Mouse (Mus musculus): ENCODE measurements at regions not wholly inside any gene's neighbourhood (a gene's known extent, or its start where the extent isn't known, plus 50 kb on each side); places are given as distances from the start of the nearest gene placed in this dataset.

DNA sequence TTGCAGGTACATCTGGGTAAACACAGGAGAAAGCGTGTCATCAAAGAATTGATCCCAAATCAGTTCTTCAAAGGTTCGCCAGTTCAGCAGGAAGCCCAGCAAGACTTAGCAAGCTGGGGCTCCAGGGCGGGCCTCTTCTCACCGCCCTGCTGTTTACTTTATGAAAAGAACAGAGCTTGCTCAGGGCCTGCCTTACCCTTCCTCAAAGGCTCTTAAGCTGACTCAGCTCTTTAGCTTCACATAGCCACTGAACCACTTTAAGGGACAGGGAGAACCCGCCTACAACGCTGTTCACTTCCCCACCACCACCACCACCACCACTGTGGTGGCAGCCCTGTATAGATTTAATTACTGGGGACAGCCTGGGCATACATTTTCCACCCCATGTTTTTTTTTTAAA, 148.5 kb downstream of the Clic5 start:
- H3K4me2 ChIP-seq: no peak overlapping the region
- WGBS (ENCODE audit: insufficient replicate concordance): 34% methylated on average over 6 of the region's 6 CpGs
- no peak overlapping the region for H3K9ac ChIP-seq
- H3K4me1 ChIP-seq (replicated peaks): no peaks in the 10 kb centered on the region
- no peak for ATAC-seq (ENCODE audit: insufficient read depth)
- H3K27me3 ChIP-seq: no peaks in the 10 kb centered on the region
- no peak overlapping the region for H3K4me3 ChIP-seq (replicated peaks)
- H3K27ac ChIP-seq (replicated peaks): no peak overlapping the region
- no peaks in the 10 kb centered on the region for H3K9me3 ChIP-seq (replicated peaks)
- no peaks in the 10 kb centered on the region for H3K36me3 ChIP-seq (replicated peaks)

DNA sequence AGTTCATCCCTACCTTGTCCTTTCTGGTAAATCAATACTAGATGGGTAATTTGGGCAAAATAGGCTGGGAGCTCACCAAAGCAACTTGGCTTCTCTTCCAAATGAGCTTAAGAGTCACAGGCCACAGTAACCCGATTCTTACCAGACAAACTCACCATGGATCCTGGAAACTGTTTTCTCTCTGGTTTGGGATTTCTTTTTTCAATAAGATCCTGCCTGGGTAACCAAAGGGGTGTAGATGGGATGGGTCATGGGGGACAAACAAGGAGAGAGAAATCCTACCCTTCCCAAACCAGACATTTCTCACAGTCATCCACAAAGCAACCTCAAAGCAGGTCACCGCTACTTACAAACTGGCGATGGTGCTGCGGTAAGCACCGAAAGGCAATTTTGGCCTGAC, 148.9 kb downstream of the Clic5 start:
- no peaks in the 10 kb centered on the region for H3K27me3 ChIP-seq
- H3K27ac ChIP-seq (replicated peaks): no peak overlapping the region
- 82% methylated on average over 5 of the region's 5 CpGs for WGBS (ENCODE audit: insufficient replicate concordance)
- no peak overlapping the region for H3K9ac ChIP-seq
- H3K4me3 ChIP-seq (replicated peaks): no peak overlapping the region
- no peak overlapping the region for H3K4me2 ChIP-seq
- H3K36me3 ChIP-seq (replicated peaks): no peaks in the 10 kb centered on the region
- H3K4me1 ChIP-seq (replicated peaks): no peaks in the 10 kb centered on the region
- ATAC-seq (ENCODE audit: insufficient read depth): no peak
- no peaks in the 10 kb centered on the region for H3K9me3 ChIP-seq (replicated peaks)

DNA sequence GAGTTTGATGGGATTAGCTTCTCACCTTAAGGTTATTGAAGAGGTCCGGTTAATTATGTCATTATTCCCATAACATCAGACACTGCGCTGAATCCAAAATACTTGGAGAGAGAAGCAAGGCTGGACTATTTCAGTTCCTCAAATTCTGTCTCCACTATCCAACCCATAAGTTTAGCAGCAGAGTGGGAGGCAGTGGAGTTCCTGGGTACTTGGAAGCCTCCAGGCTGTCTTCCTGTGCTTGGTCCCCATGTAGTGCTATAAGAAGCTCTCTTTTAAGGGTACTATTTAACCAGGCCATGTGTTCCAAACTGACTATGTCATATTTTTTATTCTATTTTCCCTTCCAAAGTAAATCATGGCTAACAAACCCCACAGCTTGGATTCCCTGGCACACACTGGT, 156.2 kb downstream of the Clic5 start:
- WGBS (ENCODE audit: insufficient replicate concordance): 78% methylated on average over 2 of the region's 2 CpGs
- no peaks in the 10 kb centered on the region for H3K9me3 ChIP-seq (replicated peaks)

DNA sequence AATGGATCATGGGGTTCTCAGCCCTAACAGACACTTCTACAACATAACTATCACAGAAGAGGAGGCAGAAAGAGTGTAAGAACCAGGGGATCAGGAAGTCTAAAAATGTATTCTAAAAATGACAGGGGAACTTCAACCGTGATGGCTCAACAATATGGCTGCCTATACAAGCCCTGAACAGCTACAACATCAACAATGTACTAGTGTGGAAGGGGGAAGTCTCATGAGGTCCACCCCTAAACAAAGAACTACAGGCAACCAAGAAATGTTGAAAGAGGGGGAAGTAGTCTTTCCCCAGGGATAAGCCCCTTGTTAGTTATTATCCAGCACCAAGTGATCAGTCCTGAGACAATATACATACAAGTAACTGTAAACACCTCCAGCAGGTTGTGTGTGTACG, 157.0 kb downstream of the Clic5 start:
- no peak for ATAC-seq (ENCODE audit: insufficient read depth)
- 47% methylated on average over 2 of the region's 2 CpGs for WGBS (ENCODE audit: insufficient replicate concordance)
- H3K27ac ChIP-seq (replicated peaks): no peak overlapping the region

More for the DNA sequence above, 156.2 kb downstream of the Clic5 start:
- Histone ChIP-seq H3K27me3 (no peaks in the 10 kb centered on the region), H3K27ac (replicated peaks) (no peak overlapping the region), H3K9ac (no peak overlapping the region), H3K36me3 (replicated peaks) (no peaks in the 10 kb centered on the region), H3K4me1 (replicated peaks) (no peaks in the 10 kb centered on the region), H3K4me3 (replicated peaks) (no peak overlapping the region), H3K4me2 (no peak overlapping the region)
- no peak for ATAC-seq (ENCODE audit: insufficient read depth)

DNA sequence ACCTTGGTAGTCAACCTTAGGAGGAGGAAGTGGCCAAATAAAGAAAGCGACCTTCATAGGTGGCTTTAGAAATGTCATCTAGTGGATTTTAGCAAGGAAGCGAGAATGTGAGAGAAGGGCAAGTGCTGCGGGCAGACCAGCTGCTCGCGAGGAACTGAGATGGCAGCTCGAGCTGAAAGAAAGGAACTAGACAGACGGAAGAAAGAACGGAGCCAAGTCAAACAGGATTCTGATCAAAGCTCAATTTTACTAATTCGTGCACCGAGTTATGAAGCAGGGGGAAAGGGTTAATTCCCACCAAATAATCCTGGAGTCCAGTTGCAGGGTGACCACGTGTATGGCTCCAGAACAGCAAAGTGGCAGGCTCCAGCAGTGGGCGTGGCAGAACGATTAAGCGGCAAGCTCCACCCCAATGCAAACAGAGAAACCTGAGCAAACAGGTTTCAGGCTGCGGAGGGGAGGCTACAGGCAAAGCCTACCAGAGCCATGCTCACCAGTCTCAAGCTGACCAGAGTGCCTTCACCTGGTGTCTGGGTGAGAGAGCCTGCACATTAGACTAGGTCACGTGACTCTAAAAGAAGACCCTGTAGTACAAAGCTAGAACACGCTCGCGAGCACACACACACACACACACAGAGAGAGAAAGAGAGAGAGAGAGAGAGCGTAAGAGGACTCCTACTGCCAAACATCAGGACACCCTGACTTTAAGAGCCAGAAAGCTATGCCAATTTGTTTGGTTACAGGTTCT, 162.0 kb downstream of the Clic5 start:
- Histone ChIP-seq H3K27ac (replicated peaks) (no peak overlapping the region), H3K4me1 (replicated peaks) (no peaks in the 10 kb centered on the region), H3K9me3 (replicated peaks) (no peaks in the 10 kb centered on the region), H3K36me3 (replicated peaks) (no peaks in the 10 kb centered on the region), H3K4me2 (peak overlapping the region; percentile 37), H3K4me3 (replicated peaks) (no peak overlapping the region), H3K9ac (no peak overlapping the region), H3K27me3 (no peaks in the 10 kb centered on the region)
- no peak for ATAC-seq (ENCODE audit: insufficient read depth)
- WGBS (ENCODE audit: insufficient replicate concordance): 35% methylated on average over 20 of the region's 20 CpGs

More for the DNA sequence above, 157.0 kb downstream of the Clic5 start:
- no peaks in the 10 kb centered on the region for H3K27me3 ChIP-seq
- no peak overlapping the region for H3K4me2 ChIP-seq
- no peaks in the 10 kb centered on the region for H3K9me3 ChIP-seq (replicated peaks)
- no peak overlapping the region for H3K4me3 ChIP-seq (replicated peaks)
- H3K36me3 ChIP-seq (replicated peaks): no peaks in the 10 kb centered on the region
- no peaks in the 10 kb centered on the region for H3K4me1 ChIP-seq (replicated peaks)
- no peak overlapping the region for H3K9ac ChIP-seq

DNA sequence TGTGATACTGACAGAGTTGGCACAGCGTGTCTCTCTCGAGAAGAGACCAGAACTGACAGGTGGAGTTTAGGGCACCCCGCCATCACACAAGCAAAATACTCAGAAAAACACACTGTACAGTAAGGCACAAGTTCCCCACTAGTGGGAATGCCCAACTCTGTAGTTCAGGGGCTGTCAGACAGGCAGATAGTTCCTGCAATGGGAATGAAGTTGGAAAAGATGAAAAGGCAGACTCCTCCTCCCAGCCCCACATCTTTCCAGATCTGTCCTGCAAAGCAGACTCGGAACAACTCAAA, 162.5 kb downstream of the Clic5 start:
- no peak for ATAC-seq (ENCODE audit: insufficient read depth)
- WGBS (ENCODE audit: insufficient replicate concordance): 66% methylated on average over 4 of the region's 4 CpGs

DNA sequence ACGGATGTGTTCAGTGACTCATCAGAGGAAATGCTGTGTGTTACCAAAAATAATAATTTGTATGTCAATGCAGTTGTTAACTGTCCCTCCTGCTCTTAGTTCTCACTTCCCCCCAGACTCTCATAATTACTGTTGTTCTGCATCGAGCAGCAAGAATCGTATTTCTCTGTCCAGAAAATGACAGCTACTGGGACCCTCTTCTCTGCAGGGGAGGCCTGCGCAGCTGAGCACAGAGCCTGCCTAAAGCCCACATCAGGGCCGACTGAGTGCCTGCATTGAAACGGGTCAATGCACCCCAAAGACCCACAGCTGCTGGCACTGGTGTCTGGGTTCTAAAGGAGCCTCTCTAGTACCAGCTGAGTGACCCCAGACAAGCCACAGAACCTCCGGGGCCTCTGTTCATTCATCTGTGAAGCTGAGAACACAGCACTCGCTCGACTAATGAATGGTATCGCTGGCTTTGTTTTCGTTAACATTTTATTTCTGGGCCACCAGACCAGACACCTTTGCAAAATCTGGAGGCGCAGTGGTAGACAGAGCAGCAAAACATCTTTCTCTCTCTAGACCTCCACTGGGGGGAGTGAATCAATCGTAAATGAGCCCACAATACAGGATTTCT, 163.2 kb downstream of the Clic5 start:
- 67% methylated on average over 13 of the region's 13 CpGs for WGBS (ENCODE audit: insufficient replicate concordance)
- Histone ChIP-seq H3K27me3 (no peaks in the 10 kb centered on the region), H3K9ac (no peak overlapping the region), H3K4me3 (replicated peaks) (no peak overlapping the region), H3K4me1 (replicated peaks) (no peaks in the 10 kb centered on the region), H3K27ac (replicated peaks) (no peak overlapping the region), H3K36me3 (replicated peaks) (no peaks in the 10 kb centered on the region), H3K9me3 (replicated peaks) (no peaks in the 10 kb centered on the region), H3K4me2 (no peak overlapping the region)
- no peak for ATAC-seq (ENCODE audit: insufficient read depth)

More for the DNA sequence above, 162.5 kb downstream of the Clic5 start:
- no peaks in the 10 kb centered on the region for H3K27me3 ChIP-seq
- no peaks in the 10 kb centered on the region for H3K36me3 ChIP-seq (replicated peaks)
- no peak overlapping the region for H3K27ac ChIP-seq (replicated peaks)
- no peaks in the 10 kb centered on the region for H3K9me3 ChIP-seq (replicated peaks)
- no peak overlapping the region for H3K9ac ChIP-seq
- H3K4me3 ChIP-seq (replicated peaks): no peak overlapping the region
- H3K4me2 ChIP-seq: 0 out of 2 replicates have a peak overlapping the region, but pooled peaks have one; percentile 37
- no peaks in the 10 kb centered on the region for H3K4me1 ChIP-seq (replicated peaks)

DNA sequence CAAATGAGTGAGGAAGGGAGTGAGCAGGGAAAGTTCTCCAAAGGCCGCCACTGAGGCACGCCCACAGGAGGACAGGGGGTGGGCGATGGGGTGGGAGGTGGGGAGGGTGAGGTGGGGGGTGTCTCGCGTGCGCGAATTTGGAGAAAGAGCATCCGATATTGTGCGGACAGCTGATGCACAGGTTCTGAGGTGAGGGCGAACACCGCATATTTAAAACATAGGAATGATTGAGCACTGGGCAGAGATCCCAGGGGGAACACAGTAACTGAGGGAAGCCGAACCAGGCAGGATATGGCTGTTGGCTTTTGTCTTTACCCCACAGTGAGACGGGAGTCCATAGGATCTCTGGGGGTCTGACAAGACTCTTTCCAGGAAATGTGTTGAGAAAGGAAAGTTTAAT, 163.8 kb downstream of the Clic5 start:
- Histone ChIP-seq H3K4me3 (replicated peaks) (no peak overlapping the region), H3K9me3 (replicated peaks) (no peaks in the 10 kb centered on the region), H3K36me3 (replicated peaks) (no peaks in the 10 kb centered on the region), H3K27me3 (no peaks in the 10 kb centered on the region), H3K27ac (replicated peaks) (no peak overlapping the region), H3K9ac (no peak overlapping the region), H3K4me2 (no peak overlapping the region), H3K4me1 (replicated peaks) (no peaks in the 10 kb centered on the region)
- ATAC-seq (ENCODE audit: insufficient read depth): no peak
- WGBS (ENCODE audit: insufficient replicate concordance): 79% methylated on average over 13 of the region's 13 CpGs

DNA sequence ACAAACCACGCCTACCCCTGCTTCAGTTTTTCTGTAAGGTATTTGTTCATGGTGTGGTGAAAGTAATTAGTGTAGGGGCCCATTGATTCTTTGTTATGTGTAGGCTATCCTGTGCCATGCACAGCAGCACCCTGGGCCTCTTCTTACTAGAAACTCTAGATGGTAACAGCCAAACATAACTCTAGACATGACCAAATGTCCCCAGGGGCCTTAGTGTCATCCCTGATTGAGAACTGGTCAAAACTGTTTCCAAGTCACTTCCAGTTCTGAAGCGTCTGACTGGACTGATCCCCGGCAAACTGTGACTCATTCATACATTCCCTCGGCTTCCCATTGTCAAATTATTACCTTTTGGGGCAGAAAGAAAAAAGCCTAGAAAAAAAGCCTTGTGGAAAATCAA, 174.7 kb downstream of the Clic5 start:
- H3K4me3 ChIP-seq (replicated peaks): no peak overlapping the region
- no peaks in the 10 kb centered on the region for H3K27me3 ChIP-seq
- H3K4me2 ChIP-seq: no peak overlapping the region
- no peak for ATAC-seq (ENCODE audit: insufficient read depth)
- WGBS (ENCODE audit: insufficient replicate concordance): 60% methylated on average over 4 of the region's 4 CpGs
- no peaks in the 10 kb centered on the region for H3K4me1 ChIP-seq (replicated peaks)
- no peaks in the 10 kb centered on the region for H3K36me3 ChIP-seq (replicated peaks)
- no peaks in the 10 kb centered on the region for H3K9me3 ChIP-seq (replicated peaks)
- no peak overlapping the region for H3K27ac ChIP-seq (replicated peaks)
- H3K9ac ChIP-seq: no peak overlapping the region

DNA sequence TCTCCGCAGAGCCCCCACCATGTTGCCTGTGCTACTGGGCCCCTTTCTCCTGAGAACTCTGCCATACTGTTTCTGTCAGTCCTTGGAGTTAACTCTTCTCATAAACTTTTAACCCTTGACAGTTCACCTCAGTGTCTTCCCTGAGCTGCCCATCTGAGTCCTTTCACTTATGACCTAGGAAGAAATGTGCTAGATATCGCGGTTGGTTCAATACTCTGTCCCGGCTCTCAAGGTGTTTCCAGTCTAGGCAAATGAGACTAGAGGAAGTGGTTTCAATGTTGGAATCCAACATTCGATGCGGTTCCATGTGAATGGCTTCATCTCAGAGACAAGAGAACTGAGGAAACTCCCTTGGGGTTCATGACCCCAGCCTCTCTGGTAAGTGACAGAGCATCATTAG, 176.1 kb downstream of the Clic5 start:
- no peaks in the 10 kb centered on the region for H3K4me1 ChIP-seq (replicated peaks)
- no peak overlapping the region for H3K4me2 ChIP-seq
- H3K9ac ChIP-seq: no peak overlapping the region
- H3K36me3 ChIP-seq (replicated peaks): no peaks in the 10 kb centered on the region
- no peak overlapping the region for H3K27ac ChIP-seq (replicated peaks)
- H3K27me3 ChIP-seq: no peaks in the 10 kb centered on the region
- H3K9me3 ChIP-seq (replicated peaks): no peaks in the 10 kb centered on the region
- ATAC-seq (ENCODE audit: insufficient read depth): no peak
- no peak overlapping the region for H3K4me3 ChIP-seq (replicated peaks)
- 71% methylated on average over 6 of the region's 6 CpGs for WGBS (ENCODE audit: insufficient replicate concordance)

DNA sequence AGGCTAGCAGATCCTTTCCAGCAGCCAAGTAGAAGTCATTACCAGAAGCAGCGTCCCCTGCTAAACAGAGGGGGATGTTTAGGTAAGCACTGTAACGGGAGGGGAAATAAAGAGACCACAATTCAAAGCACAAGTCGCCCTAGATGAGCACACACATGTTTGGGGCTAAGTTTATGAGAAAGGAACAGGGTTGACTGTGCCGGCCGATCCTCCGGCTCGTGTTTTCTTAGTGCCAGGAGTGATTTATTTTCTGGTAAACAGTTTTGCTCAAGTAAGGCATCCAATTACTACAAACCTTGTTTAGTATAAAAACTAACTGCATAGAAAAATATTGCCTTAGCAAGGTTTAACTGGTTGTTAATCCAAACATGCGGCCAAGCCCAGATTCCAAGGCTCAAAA, 178.1 kb downstream of the Clic5 start:
- H3K4me2 ChIP-seq: no peak overlapping the region
- no peaks in the 10 kb centered on the region for H3K4me1 ChIP-seq (replicated peaks)
- H3K27me3 ChIP-seq: no peaks in the 10 kb centered on the region
- no peaks in the 10 kb centered on the region for H3K9me3 ChIP-seq (replicated peaks)
- ATAC-seq (ENCODE audit: insufficient read depth): no peak
- H3K4me3 ChIP-seq (replicated peaks): no peak overlapping the region
- H3K9ac ChIP-seq: no peak overlapping the region
- 61% methylated on average over 8 of the region's 8 CpGs for WGBS (ENCODE audit: insufficient replicate concordance)
- H3K36me3 ChIP-seq (replicated peaks): no peaks in the 10 kb centered on the region
- H3K27ac ChIP-seq (replicated peaks): no peak overlapping the region

DNA sequence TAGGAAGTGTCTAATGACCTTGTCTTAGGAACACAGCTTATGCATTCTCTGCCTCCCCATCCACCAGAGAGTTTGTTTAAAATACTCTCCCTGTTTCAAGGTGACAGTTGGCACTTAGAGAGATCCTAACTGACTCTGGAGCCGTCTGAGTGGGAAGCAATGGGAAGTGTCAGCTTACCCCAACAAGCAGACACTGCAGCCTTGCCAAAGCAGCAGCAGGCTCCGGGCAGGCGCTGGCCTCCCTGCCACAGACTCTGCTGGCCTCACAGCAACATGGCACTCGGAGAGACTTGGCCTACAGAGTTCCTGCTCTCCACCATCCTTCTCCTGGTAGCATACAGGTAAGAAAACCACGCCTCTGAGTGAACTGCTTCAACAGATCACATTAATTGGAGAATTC, 179.2 kb downstream of the Clic5 start:
- no peak overlapping the region for H3K27ac ChIP-seq (replicated peaks)
- H3K36me3 ChIP-seq (replicated peaks): no peaks in the 10 kb centered on the region
- H3K4me2 ChIP-seq: no peak overlapping the region
- no peak overlapping the region for H3K4me3 ChIP-seq (replicated peaks)
- no peaks in the 10 kb centered on the region for H3K9me3 ChIP-seq (replicated peaks)
- H3K4me1 ChIP-seq (replicated peaks): no peaks in the 10 kb centered on the region
- H3K9ac ChIP-seq: no peak overlapping the region
- ATAC-seq (ENCODE audit: insufficient read depth): no peak
- no peaks in the 10 kb centered on the region for H3K27me3 ChIP-seq
- WGBS (ENCODE audit: insufficient replicate concordance): 47% methylated on average over 5 of the region's 5 CpGs
